Mouse (Mus musculus) C2C12 (cell line): ENCODE results near the gene Gpc6.

Experiments used
- CEBPB ChIP-seq: IDR thresholded peaks from one replicate; pipeline ENCODE4 v1.6.1; 2011; ENCODE audit warnings: low read depth, mild to moderate bottlenecking, control low read depth, moderate library complexity
- CTCF ChIP-seq: IDR thresholded peaks from one replicate; pipeline ENCODE4 v1.5.1; 2011; ENCODE audit not compliant: control insufficient read depth, insufficient read depth, insufficient read length
- MYOD1 ChIP-seq: IDR thresholded peaks from one replicate; pipeline ENCODE4 v1.6.1; 2011; ENCODE audit warnings: low read depth; ENCODE audit not compliant: control insufficient read depth, insufficient read length
- MYOG ChIP-seq: IDR thresholded peaks from one replicate; pipeline ENCODE4 v1.6.1; 2011; ENCODE audit not compliant: control insufficient read depth, insufficient read length; ENCODE audit errors: extremely low read depth
- USF1 ChIP-seq: IDR thresholded peaks from one replicate; pipeline ENCODE4 v1.6.1; 2011; ENCODE audit warnings: low read depth, mild to moderate bottlenecking, control low read depth, moderate library complexity

- TF ChIP-seq CTCF (no peak), CEBPB (no peak), MYOG (no peak), USF1 (no peak), MYOD1 (no peak)
Observed at GRCm38 (mm10) chr14:117000376-117000775, 75.3 kb downstream of the Gpc6 start.
